Mouse (Mus musculus): ENCODE data around the gene 6030445D17Rik.
A peak's percentile ranks its signal among the peaks of the same experiment; 100 is the strongest.

6030445D17Rik gene

DNA sequence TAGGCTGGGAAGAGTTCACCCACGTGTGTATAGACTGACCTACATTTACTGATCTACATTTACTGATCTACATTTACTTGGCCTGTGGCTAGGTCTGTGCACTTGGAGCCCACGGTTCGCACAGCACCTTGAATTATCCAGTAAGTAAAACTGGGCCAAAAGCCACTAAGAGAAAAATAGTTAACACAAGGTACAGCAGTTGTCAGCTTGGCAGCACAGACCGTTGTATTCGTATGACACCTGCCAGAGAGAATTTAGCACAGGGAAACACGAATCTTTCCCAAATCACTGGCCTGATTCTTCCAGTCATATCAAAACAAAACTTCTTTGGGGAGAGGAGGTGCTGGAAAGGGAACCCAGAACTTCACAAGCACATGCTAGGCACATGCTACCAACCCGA lies 3.8 kb upstream of the 6030445D17Rik start:
- DNase-seq (ENCODE audit: low read depth in 2 of 2, low spot score in 2 of 2) = no peak

- no peak for DNase-seq (ENCODE audit: low read depth in 2 of 2, low spot score in 2 of 2)
These were observed 2.8 kb upstream of the 6030445D17Rik start for GRCm38 (mm10) chr4:136459210-136459609.

DNA sequence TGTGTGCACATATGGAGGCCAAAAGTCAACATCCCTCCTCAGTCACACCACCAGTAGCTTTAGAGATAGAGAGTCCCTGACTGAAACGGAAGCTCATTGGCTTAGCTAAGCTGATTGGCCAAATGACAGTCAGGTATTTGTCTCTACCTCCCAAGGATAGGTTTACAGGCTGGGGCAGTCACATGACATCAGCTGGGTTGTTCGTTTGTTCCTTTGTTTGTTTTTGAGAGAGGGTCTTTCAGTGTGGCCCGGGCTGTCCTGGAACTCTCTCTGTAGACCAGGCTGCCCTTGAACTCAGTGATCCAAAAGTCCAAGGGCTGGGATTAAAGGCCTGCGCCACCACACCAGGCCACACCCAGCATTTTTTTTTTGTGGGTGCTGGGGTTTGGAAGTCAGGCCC lies 844 bp upstream of the 6030445D17Rik start:
- no peak for DNase-seq (ENCODE audit: low read depth in 2 of 2, low spot score in 2 of 2)

GRCm38 (mm10) chr4:136461761-136462085 lies 327 bp upstream of the 6030445D17Rik start:
- DNase-seq (ENCODE audit: low read depth in 2 of 2, low spot score in 2 of 2) = no peak

GRCm38 (mm10) chr4:136462839-136463178 lies 759 bp downstream of the 6030445D17Rik start:
- no peak for DNase-seq (ENCODE audit: low read depth in 2 of 2, low spot score in 2 of 2)

GRCm38 (mm10) chr4:136463436-136463835 lies 1.4 kb downstream of the 6030445D17Rik start:
- DNase-seq (ENCODE audit: low read depth in 2 of 2, low spot score in 2 of 2) = no peak

DNA sequence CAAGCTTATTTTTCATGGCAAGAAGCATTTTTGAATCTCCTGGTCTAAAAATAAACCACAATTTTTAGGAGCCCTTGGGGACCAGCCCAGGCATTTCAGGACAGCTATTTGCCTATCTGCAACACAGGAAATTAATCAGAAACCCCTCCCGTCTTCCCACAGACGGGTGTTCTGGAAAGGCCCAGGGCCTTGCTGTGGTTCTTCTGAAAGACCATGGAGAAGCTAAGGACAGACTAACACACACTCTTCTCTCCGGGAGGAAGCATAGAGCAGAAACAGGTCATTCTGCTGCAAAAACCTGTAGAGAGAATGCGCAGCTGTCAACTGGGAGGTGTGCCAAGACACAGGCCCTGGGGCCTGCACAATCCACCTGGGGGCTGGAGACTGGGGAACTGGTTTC lies 4.2 kb downstream of the 6030445D17Rik start:
- no peak for DNase-seq (ENCODE audit: low read depth in 2 of 2, low spot score in 2 of 2)

DNA sequence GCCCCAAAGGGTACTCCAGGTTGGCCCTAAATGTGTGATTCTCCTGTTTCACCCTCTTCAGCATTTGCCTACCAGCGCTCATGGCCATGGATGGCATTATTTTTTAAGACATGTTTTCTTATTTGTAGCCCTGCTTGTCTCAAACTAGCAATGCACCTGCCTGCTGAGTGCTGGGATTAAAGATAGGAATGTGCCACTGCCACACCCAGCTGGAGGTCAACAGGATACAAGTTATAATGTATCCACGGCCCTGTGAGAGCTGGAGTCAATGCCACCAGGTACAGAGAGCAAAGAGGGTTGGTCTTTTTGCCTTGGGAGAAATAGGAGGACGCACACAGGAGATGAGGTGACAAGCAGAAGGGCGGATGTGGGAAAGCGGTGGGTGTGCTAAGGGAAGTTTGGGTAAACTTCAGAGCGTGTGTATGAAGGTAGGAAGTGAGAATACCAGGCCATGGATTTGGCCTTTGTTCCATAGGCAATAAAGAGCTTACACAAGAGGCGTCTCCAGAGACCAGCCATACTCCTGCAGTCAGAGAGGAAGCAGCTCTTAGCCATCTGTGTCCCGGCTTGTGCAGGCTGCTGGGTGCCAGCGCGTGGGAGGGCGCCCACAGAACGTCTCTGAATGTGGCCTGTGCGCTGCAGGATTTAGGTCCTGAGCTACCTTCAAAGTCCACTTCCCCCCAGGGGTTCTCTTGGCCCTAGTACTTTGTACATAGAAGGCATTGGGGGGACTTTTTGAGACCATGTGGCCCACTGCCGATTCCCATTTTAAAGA lies 6.7 kb downstream of the 6030445D17Rik start:
- DNase-seq (ENCODE audit: low read depth in 2 of 2, low spot score in 2 of 2) = no peak

DNA sequence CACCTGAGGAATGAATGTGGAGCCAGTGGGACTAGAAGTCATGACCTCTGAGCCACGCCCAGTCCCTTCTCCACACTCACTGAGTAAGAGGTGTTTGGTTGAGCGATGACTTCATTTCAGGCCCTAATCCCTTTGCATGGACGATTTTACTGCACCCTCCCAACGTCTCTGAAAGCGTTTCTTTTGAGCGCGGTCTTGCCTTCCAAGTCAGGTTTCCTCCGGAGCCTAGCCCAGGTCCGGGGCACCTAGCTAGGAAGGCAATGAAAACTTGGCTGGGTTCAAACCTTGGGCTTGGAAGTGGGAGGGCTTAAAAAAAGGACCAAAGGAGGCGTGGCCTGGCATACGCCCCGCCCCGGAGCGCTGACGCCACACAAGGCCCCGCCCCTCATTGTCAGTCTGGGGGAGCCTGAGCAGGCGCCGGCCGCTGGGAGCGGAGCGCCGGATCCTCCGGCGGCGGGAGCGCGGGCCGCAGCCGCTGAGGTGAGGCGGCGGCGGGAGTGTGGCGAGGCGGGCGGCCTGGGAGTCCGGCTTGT lies 7.4 kb downstream of the 6030445D17Rik start, which contains the start of gene Luzp1:
Gene Luzp1, plus strand, starts transcription at position 391 of the 533 bp plus-strand sequence.
- DNase-seq (ENCODE audit: low read depth in 2 of 2, low spot score in 2 of 2) = peak; percentile 76 to 86

- no peak for DNase-seq (ENCODE audit: low read depth in 2 of 2, low spot score in 2 of 2)
These were observed 7.9 kb downstream of the 6030445D17Rik start for GRCm38 (mm10) chr4:136469941-136470346.

- DNase-seq (ENCODE audit: low read depth in 2 of 2, low spot score in 2 of 2) = peak in 1 of 2 experiments; percentile 12
These were observed 8.5 kb downstream of the 6030445D17Rik start for GRCm38 (mm10) chr4:136470347-136471071.

DNA sequence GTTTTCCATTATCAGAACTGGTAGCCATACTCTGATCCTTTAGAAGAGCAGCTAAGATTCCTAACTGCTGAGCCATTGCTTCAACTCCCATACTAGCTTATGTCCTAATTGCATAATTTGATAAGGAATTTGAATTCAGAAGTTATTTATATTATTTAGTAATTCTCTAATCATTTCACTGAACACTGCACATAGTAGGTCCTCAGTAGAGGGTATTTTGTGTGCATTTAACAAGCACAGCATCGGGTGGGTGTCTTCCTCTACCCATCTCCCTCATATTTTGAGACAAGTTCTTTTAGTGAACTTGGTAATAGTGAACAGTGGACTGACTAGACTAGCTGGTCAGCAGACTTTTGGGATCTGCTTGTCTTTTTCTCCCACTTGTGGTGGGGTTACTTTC lies 14.6 kb downstream of the 6030445D17Rik start:
- no peak for DNase-seq (ENCODE audit: low read depth in 2 of 2, low spot score in 2 of 2)

DNA sequence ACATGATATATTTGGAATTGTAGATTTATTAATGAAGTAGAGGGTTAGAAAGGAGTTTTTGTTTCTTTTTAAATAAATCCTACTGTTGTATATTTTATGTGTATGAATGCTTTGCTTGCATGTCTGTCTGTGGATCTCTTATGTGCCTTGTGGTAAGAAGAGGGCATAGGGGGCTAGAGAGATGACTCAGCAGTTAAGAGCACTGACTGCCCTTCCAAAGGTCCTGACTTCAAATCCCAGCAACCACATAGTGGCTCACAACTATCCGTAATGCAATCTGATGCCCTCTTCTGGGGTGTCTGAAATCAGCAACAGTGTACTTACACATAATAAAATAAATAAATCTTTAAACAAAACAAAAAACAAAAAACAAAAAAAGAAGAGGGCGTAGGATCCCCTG lies 24.5 kb downstream of the 6030445D17Rik start:
- no peak for DNase-seq (ENCODE audit: low read depth in 2 of 2, low spot score in 2 of 2)

DNA sequence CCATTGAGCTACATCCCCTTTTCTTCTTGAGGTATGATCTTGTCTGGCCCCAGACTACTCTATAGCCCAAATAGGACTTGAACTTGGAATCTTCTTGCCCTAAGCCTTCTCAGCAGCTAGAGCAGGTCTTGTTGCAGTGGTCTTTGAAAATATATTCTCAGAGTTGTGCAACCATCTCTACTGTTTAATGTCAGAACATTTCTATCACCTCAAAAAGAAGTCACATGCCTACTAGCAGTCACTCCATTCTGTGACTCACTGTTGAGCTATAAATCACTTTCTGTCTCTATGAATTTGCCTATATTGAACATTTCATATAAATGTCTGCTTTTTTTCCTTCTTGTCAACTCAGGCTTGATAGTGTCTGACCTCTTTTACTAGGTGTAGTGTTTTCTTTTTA lies 33.9 kb downstream of the 6030445D17Rik start:
- DNase-seq (ENCODE audit: low read depth in 2 of 2, low spot score in 2 of 2) = no peak

GRCm38 (mm10) chr4:136505426-136506215 lies 43.6 kb downstream of the 6030445D17Rik start:
- no peak for DNase-seq (ENCODE audit: low read depth in 2 of 2, low spot score in 2 of 2)

DNA sequence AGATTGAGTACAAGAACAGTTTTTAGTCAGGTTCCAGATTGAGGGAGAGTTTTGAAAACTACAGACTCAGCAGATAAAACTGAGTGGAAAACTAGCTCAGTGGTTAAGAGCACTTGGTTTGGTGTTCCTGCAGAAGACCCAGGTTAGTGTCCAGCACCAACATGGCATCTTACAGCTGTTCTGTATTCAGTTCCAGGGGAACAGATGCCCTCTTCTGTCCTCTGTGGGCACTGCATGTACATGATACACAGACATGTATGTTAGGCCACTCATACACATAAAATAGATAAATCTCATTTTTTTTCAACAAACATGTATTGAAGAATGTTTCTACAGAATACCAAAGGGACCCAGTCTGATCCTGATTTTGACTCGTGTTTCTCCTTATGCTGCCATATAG lies 47.8 kb downstream of the 6030445D17Rik start:
- DNase-seq (ENCODE audit: low read depth in 2 of 2, low spot score in 2 of 2) = peak in 1 of 2 experiments; percentile 39

- DNase-seq (ENCODE audit: low read depth in 2 of 2, low spot score in 2 of 2) = no peak
These were observed 49.7 kb downstream of the 6030445D17Rik start for GRCm38 (mm10) chr4:136511708-136512107.

DNA sequence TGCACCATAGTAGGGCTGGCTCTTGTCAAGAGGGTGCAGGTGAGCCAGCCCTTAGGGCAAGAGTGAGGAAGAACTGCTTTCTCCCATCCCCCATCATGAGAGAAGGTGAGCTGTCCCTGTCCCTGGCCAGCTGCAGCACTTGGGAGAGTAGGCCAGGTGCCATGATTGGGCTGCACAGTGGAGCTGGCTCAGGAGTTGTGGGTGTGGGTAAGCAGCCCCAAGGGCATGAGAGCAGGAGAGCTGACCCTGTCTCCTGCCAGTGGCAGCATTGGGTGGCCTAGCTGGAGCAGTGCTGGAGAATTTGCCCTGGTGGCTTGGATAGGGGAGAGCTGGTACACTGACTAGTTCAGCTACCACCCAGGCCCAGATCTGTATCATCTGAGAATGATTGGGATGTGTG lies 50.9 kb downstream of the 6030445D17Rik start:
- DNase-seq (ENCODE audit: low read depth in 2 of 2, low spot score in 2 of 2) = no peak
